Mouse (Mus musculus): Measurements from ENCODE around the gene Pcyt1b. TPM values are rescaled to one million over a fixed set of nuclear protein-coding genes. Genes with fewer than 3 reads are reported as not detected.

The Pcyt1b gene
- polyA plus RNA-seq, 1 experiment from 2014 or later: 0.69 TPM

DNA sequence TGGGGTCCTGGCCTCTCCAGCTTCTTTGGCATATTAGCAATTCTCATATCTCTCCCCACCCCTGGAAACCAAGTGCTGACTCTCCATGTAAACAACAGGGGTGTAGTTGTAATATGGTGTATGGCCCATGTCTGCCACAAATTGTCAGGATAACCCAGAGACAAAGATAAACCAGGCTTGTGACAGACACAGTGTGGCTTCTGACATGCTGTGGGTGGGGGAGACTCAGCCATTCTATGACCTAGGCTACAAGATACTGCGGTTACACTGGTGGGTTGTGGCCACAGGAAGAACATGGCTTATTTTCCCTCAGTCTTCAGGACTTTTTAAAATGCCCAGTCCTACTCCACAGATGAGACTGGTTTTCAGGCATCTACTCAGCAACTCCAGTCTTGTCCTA, 94.5 kb downstream of the Pcyt1b start:
- no peak overlapping the region for H3K27ac ChIP-seq
- no peak for ATAC-seq (replicated peaks; ENCODE audit: insufficient number of reproducible peaks, insufficient read depth, low FRiP score, low read depth)
- H3K4me2 ChIP-seq: no peak overlapping the region
- H3K36me3 ChIP-seq: no peaks in the 10 kb centered on the region
- H3K4me1 ChIP-seq (replicated peaks): no peaks in the 10 kb centered on the region
- no peak overlapping the region for H3K9ac ChIP-seq
- WGBS: 88% methylated on average over 1 of the region's 1 CpGs
- no peaks in the 10 kb centered on the region for H3K9me3 ChIP-seq (replicated peaks)
- H3K4me3 ChIP-seq: no peak overlapping the region
- H3K27me3 ChIP-seq: no peaks in the 10 kb centered on the region

DNA sequence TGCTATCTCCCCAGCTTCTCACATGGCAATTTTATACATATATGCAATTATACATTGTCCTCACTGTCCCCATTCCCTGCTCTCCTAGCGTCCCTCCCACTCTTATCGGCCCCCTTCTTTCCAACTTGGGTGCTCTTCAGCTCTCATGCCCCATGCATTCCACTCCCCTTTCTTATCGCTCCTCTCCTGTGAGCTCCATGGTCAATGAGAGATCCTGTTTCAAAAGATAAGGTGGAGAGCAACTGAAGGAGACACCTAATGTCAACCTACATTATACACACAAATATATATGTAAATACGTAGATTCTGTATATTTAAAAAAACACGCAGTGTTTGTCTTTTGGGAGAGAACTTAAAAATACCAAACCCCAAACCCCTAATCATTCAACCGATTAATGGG, 95.9 kb downstream of the Pcyt1b start:
- H3K4me3 ChIP-seq: no peak overlapping the region
- H3K9me3 ChIP-seq (replicated peaks): no peaks in the 10 kb centered on the region
- no peak for ATAC-seq (replicated peaks; ENCODE audit: insufficient number of reproducible peaks, insufficient read depth, low FRiP score, low read depth)
- no peaks in the 10 kb centered on the region for H3K27me3 ChIP-seq
- no peaks in the 10 kb centered on the region for H3K4me1 ChIP-seq (replicated peaks)
- H3K36me3 ChIP-seq: no peaks in the 10 kb centered on the region
- H3K9ac ChIP-seq: no peak overlapping the region
- H3K4me2 ChIP-seq: no peak overlapping the region
- WGBS: 73% methylated on average over 6 of the region's 6 CpGs
- no peak overlapping the region for H3K27ac ChIP-seq

DNA sequence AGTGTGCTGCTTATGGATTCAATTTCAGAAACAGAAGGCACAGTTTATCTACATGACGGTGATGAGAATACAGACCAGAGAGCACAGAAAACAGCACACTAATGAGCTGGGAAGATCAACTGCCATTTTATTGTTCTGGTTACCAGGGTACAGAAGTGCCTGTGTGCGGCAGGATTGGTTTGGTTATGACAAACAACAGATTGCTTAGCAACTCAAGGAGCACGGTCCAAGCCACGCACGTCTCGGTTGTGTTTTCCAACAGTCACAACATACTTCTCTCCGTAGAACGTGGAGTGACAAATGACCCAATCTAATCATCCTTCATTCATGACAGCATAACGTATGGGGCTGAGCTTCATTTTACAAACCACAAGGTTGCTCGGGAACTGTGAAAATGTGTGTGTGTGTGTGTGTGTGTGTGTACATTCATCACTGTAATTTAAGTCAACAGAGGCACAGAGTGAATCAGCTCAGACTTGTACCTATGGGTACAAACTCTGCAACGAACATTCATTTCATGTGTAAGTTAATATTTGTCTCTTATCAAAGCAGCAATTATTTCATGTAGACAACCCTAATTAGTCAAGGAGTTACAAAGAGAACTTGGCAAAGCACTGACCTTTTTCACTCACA, 100.7 kb downstream of the Pcyt1b start:
- Histone ChIP-seq H3K27me3 (no peaks in the 10 kb centered on the region), H3K4me2 (no peak overlapping the region), H3K9ac (no peak overlapping the region), H3K36me3 (no peaks in the 10 kb centered on the region), H3K27ac (no peak overlapping the region), H3K4me3 (no peak overlapping the region), H3K9me3 (replicated peaks) (no peaks in the 10 kb centered on the region), H3K4me1 (replicated peaks) (no peaks in the 10 kb centered on the region)
- WGBS: 51% methylated on average over 11 of the region's 11 CpGs
- ATAC-seq (replicated peaks; ENCODE audit: insufficient number of reproducible peaks, insufficient read depth, low FRiP score, low read depth): no peak

- Histone ChIP-seq H3K9ac (no peak overlapping the region), H3K4me3 (no peak overlapping the region), H3K4me2 (no peak overlapping the region), H3K4me1 (replicated peaks) (no peaks in the 10 kb centered on the region), H3K27me3 (no peaks in the 10 kb centered on the region), H3K36me3 (no peaks in the 10 kb centered on the region), H3K27ac (no peak overlapping the region), H3K9me3 (replicated peaks) (no peaks in the 10 kb centered on the region)
- no peak for ATAC-seq (replicated peaks; ENCODE audit: insufficient number of reproducible peaks, insufficient read depth, low FRiP score, low read depth)
- WGBS: 56% methylated on average over 7 of the region's 7 CpGs
Observed at GRCm38 (mm10) chrX:93756867-93757455, 102.3 kb downstream of the Pcyt1b start.

DNA sequence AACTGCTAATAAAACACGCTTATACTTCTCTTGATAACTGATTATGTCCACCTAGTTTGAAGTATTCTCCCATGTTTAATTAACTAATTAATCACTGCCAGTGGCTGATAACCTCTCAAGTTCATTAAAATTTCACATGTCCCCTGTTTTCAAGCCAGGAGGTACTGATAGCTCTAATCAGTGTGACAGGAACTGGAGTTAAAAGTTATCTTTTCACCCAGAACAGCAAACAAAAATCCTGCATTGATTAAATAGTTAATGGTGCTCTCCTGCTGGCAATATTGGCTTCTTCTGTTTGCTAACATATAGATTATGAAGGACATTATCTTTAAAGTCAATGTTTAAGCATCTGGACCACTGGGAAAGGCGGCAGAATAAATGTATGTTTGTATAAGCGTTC, 106.1 kb downstream of the Pcyt1b start:
- no peak for ATAC-seq (replicated peaks; ENCODE audit: insufficient number of reproducible peaks, insufficient read depth, low FRiP score, low read depth)
- no peak overlapping the region for H3K4me2 ChIP-seq
- no peak overlapping the region for H3K27ac ChIP-seq
- H3K4me3 ChIP-seq: no peak overlapping the region
- H3K9ac ChIP-seq: no peak overlapping the region
- H3K9me3 ChIP-seq (replicated peaks): no peaks in the 10 kb centered on the region
- no peaks in the 10 kb centered on the region for H3K4me1 ChIP-seq (replicated peaks)
- 78% methylated on average over 3 of the region's 3 CpGs for whole genome bisulfite sequencing
- no peaks in the 10 kb centered on the region for H3K27me3 ChIP-seq
- no peaks in the 10 kb centered on the region for H3K36me3 ChIP-seq

DNA sequence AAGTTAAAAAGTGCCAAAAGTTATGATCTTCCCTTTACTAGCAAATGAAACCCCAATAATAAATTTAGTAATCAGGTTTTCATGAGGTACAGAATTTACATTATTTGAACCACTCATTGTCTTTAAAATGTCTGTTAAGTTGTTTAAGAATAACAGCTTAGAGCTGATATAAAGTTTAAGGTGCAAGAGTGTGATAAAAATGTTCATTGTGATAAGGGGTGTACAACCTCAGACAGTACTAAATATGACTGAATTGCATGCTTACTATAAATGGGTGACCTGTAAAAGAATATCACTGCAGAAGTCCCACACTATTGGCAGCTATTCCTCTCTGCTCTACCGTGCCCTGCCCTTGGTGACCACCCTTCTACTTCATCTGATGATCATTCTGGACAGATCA, 134.9 kb downstream of the Pcyt1b start:
- Histone ChIP-seq H3K4me2 (no peak overlapping the region), H3K27me3 (no peaks in the 10 kb centered on the region; the same call in 1 of the 2 replicates), H3K4me3 (no peak overlapping the region), H3K27ac (no peak overlapping the region), H3K9me3 (replicated peaks) (no peaks in the 10 kb centered on the region), H3K36me3 (no peaks in the 10 kb centered on the region), H3K9ac (no peak overlapping the region), H3K4me1 (replicated peaks) (no peaks in the 10 kb centered on the region)
- ATAC-seq (replicated peaks; ENCODE audit: insufficient number of reproducible peaks, insufficient read depth, low FRiP score, low read depth): no peak
- WGBS: 81% methylated on average over 1 of the region's 1 CpGs

GRCm38 (mm10) chrX:93793168-93793567, 138.5 kb downstream of the Pcyt1b start:
- H3K4me1 ChIP-seq (replicated peaks): no peaks in the 10 kb centered on the region
- no peaks in the 10 kb centered on the region for H3K9me3 ChIP-seq (replicated peaks)
- H3K27me3 ChIP-seq: no peaks in the 10 kb centered on the region; the same call in 1 of the 2 replicates
- no peaks in the 10 kb centered on the region for H3K36me3 ChIP-seq
- no peak overlapping the region for H3K27ac ChIP-seq
- H3K4me2 ChIP-seq: no peak overlapping the region
- no peak for ATAC-seq (replicated peaks; ENCODE audit: insufficient number of reproducible peaks, insufficient read depth, low FRiP score, low read depth)
- no peak overlapping the region for H3K4me3 ChIP-seq
- H3K9ac ChIP-seq: no peak overlapping the region

Other genes starting within 250 kb of the Pcyt1b start
- 9.0 and 11.0 TPM in 2 replicates for gene Pola1, start 22.7 kb upstream of the Pcyt1b start, polyA plus RNA-seq (2015; fragmentation: Nextera tagmentation; extraction: Ambion mirVana)
- 94.9 and 97.2 TPM in 2 replicates for gene Pdk3, start 177.3 kb downstream of the Pcyt1b start, polyA plus RNA-seq (2015; fragmentation: Nextera tagmentation; extraction: Ambion mirVana)

Data from heart, embryonic 15.5 days (tissue).